Mouse (Mus musculus) stomach, embryonic 16.5 days (tissue): ENCODE measurements around the gene Hps6. TPM values are rescaled to one million over a fixed set of nuclear protein-coding genes. Genes with fewer than 3 reads are reported as not detected.

ENCODE experiments used
- ATAC-seq: fragments of 200-750 bp; cut with Nextera tagmentation; 2 replicates; pipeline ENCODE4 v1.8.0; 2017; ENCODE audit warnings: moderate number of reproducible peaks, moderate TSS enrichment; ENCODE audit not compliant: insufficient read depth, low FRiP score
- H3K27ac ChIP-seq: fragments of 300-500 bp; sonication (generic); 2 replicates; pipeline ENCODE4 v1.5.1; 2014; ENCODE audit warnings: low read length
- H3K27me3 ChIP-seq: fragments of 300-500 bp; sonication (generic); 2 replicates; pipeline ENCODE4 v1.6.1; 2014; ENCODE audit warnings: low read length, control low read depth, mixed read lengths; ENCODE audit not compliant: control insufficient read depth, insufficient read depth
- H3K36me3 ChIP-seq: fragments of 300-500 bp; sonication (generic); 2 replicates; pipeline ENCODE4 v1.6.1; 2014; ENCODE audit warnings: low read length; ENCODE audit not compliant: control insufficient read depth, insufficient read depth
- H3K4me1 ChIP-seq: fragments of 300-500 bp; sonication (generic); 2 replicates; pipeline ENCODE4 v1.6.1; 2014; ENCODE audit warnings: low read length, control low read depth, mixed read lengths; ENCODE audit not compliant: control insufficient read depth, insufficient read depth
- H3K4me2 ChIP-seq: fragments of 300-500 bp; sonication (generic); 2 replicates; pipeline ENCODE4 v1.6.1; 2014; ENCODE audit warnings: low read depth, low read length, mixed read lengths
- H3K4me3 ChIP-seq: fragments of 300-500 bp; sonication (generic); replicated peaks from 2 replicates; pipeline ENCODE4 v1.5.1; 2014; ENCODE audit warnings: mild to moderate bottlenecking, low read length
- H3K9ac ChIP-seq: fragments of 300-500 bp; sonication (generic); 2 replicates; pipeline ENCODE4 v1.6.1; 2014; ENCODE audit warnings: low read length
- H3K9me3 ChIP-seq: fragments of 300-500 bp; sonication (generic); replicated peaks from 2 replicates; pipeline ENCODE4 v1.6.1; 2016; ENCODE audit warnings: low read length, control low read depth; ENCODE audit not compliant: control insufficient read depth
- WGBS: fragments of 180-500 bp; shearing (Covaris S2); extraction: QIAGEN DNeasy Blood & Tissue Kit; methylation state at CpG from one replicate; pipeline ENCODE4 v1.1.7; 2014; 5-methylcytosine and 5-hydroxymethylcytosine counted together
- polyA plus RNA-seq: library from polyadenylated mRNA; unstranded; fragments of >200 nt; fragmentation: Nextera tagmentation; extraction: Ambion mirVana; gene quantifications from 2 replicates; pipeline ENCODE4 v1.2.1, GENCODE M21; 2015

Gene Hps6
- polyA plus RNA-seq, 1 experiment from 2014 or later, result 8.5 TPM

DNA sequence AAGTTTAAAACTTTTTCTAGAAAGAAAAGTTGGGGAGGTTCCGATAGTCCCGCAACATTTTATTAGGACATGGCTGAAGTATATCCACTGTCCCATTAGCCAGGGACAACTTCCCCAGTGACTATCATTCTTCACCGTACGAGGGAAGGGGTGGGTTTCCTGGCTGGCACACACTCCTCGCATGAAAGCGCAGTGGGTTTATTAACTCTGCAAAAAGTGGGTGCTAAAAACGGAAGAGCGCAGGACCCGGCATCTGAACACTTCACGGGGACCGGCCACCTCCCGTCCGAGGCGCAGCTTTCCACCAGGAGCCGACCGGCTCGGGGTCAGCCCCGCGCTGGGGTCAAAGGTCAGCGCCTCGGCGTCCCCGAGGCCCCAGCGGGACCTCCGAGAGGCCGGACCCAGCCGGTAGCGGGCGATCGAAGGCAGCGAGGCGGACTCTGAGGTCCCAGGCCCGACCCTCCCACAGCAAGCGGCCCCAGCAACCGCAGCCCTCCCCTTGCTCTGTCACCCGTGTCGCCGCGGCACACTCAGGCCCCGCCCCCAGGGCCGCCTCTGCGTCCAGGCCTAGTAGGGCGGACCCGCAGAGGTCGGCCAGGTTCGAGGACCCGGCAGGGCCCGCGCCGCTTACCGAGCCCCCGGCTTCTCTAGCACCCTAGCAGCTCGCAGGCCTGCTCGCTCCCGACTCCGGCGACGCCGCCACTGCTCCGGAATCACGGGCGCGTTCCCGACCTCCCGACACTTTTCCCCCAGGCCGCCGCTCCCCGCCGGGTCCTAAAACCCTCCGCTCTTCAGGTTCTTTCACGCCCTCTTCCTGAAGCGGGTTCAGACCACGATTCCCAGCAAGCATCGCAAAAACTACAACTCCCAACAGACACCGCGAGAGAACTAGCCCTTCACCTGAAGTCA is 5.3 kb upstream of the Hps6 start, which contains the start of gene Armh3:
TSS of gene Armh3 (minus strand) at position 704 of the 909 bp plus-strand sequence.
- H3K4me1 ChIP-seq, result peaks cover 6% of the 10 kb centered on the region; the same call in 1 of the 2 replicates
- under 1% methylated on average over 70 of the region's 76 CpGs for WGBS
- H3K27ac ChIP-seq, result peak within 1 kb of the TSS; percentile 92
- ATAC-seq, result peak; percentile 95
- H3K9me3 ChIP-seq, result no peaks in the 10 kb centered on the region; the same call in 1 of the 2 replicates
- no peaks in the 10 kb centered on the region for H3K27me3 ChIP-seq
- H3K9ac ChIP-seq, result peak within 1 kb of the TSS; percentile 96
- H3K4me3 ChIP-seq, result peak within 1 kb of the TSS; percentile 97
- H3K4me2 ChIP-seq, result peak within 1 kb of the TSS; percentile 65
- peaks cover 3% of the 10 kb centered on the region; the same call in 1 of the 2 replicates for H3K36me3 ChIP-seq

DNA sequence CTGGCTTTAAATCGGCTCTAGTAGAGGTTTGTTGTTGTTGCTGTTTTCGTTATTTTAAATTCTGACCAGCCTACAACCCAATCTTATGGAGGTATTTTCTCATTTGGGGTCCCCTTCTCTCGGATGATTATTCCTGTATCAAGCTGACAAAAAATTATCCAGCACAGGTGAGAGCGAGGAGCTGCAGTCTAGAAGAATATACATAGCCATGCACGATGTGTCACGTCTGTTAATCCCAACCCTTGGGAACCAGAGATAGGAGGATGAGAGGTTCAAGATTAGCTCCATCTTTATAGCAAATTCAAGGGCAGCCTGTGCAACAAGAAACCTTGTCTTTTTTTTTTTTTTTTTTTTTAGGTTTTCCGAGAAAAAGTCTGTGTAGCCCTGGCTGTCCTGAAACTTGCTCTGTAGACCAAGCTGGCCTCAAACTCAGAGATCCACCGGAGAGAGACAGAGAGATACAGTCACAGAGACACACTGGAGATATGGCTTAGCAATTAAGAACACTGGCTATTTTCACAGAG is 4.6 kb upstream of the Hps6 start:
- Histone ChIP-seq H3K27me3 (no peaks in the 10 kb centered on the region), H3K36me3 (peaks cover 3% of the 10 kb centered on the region; the same call in 1 of the 2 replicates), H3K4me2 (peak overlapping the region; percentile 55), H3K9ac (peak overlapping the region; percentile 96; the same call in 1 of the 2 replicates), H3K4me3 (peak overlapping the region; percentile 97), H3K27ac (no peak overlapping the region), H3K9me3 (no peaks in the 10 kb centered on the region; the same call in 1 of the 2 replicates), H3K4me1 (peaks cover 6% of the 10 kb centered on the region; the same call in 1 of the 2 replicates)
- no peak for ATAC-seq
- WGBS, result 11% methylated on average over 8 of the region's 8 CpGs

DNA sequence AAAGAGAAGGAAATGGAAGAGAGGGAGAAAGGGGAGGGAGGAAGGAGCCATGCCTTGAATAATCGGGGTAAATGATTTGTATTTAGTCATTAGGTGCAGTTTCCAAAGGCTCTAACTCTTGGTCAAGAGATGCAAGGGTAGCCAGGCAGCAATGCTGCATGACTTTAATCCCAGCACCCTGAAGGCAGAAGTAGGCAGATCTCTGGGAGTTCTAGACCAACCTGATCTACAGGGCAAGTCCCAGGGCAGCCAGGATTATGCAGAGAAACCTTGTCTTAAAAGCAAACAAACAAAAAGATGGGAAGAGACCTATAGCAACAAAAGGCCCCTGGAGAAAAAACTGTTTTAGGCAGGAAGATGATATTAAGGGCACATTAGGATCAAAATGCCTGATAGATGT is 3.9 kb upstream of the Hps6 start:
- no peak overlapping the region for H3K4me2 ChIP-seq
- H3K9ac ChIP-seq, result no peak overlapping the region
- H3K27me3 ChIP-seq, result no peaks in the 10 kb centered on the region
- no peak for ATAC-seq
- no peaks in the 10 kb centered on the region; the same call in 1 of the 2 replicates for H3K9me3 ChIP-seq
- H3K27ac ChIP-seq, result no peak overlapping the region
- H3K4me1 ChIP-seq, result peaks cover 11% of the 10 kb centered on the region
- H3K36me3 ChIP-seq, result peaks cover 2% of the 10 kb centered on the region; the same call in 1 of the 2 replicates
- 48% methylated on average over 1 of the region's 1 CpGs for WGBS
- H3K4me3 ChIP-seq, result no peak overlapping the region

DNA sequence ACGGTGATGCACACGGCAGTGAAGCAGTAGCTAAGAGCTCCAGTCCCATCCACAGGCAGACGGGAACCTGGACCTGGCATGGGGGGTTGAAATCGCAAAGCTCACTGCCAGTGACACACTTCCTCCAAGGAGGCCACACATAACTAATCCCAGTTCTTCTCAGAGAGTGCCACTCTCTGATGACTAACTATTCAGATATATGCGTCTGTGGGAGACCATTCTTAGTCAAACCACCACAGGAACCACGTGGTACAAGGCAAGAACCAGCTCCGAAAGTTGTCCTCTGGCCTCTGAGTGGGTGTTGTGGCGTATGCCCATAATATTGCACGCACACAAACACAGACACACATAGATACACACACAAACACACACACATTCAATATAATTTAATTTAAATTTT is 1.0 kb upstream of the Hps6 start:
- ATAC-seq, result no peak

DNA sequence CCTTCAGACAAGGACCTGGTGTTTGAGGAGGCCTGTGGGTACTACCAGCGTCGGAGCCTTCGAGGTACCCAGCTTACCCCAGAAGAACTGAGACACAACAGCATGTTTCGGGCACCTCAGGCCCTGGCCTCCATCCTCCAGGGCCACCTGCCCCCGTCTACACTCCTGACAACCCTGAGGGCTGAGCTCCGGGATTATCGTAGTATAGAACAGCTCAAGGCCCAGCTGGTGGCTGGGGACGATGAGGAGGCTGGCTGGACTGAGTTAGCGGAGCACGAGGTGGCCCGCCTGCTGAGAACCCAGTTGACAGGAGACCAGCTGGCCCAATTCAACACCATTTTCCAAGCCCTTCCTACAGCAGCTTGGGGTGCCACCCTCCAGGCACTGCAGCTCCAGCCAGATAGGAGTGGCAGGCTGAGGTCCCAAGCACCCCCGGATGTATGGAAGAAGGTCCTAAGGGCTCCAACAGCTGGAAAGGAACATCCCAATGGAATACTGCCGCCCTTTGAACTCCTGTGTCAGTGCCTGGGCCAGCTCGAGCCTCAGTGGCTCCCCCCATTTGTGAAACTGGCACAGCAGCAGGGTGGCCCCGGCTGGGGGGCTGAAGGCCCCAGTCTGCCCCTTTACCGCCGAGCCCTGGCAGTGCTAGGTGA is 1.6 kb downstream of the Hps6 start:
- H3K4me2 ChIP-seq, result no peak overlapping the region

More for the DNA sequence above, 1.0 kb upstream of the Hps6 start:
- Histone ChIP-seq H3K4me3 (no peak overlapping the region), H3K27ac (no peak overlapping the region), H3K36me3 (no peaks in the 10 kb centered on the region), H3K4me1 (peaks cover 14% of the 10 kb centered on the region), H3K9ac (no peak overlapping the region), H3K4me2 (no peak overlapping the region), H3K9me3 (no peaks in the 10 kb centered on the region), H3K27me3 (no peaks in the 10 kb centered on the region)
- WGBS, result 80% methylated on average over 9 of the region's 9 CpGs

DNA sequence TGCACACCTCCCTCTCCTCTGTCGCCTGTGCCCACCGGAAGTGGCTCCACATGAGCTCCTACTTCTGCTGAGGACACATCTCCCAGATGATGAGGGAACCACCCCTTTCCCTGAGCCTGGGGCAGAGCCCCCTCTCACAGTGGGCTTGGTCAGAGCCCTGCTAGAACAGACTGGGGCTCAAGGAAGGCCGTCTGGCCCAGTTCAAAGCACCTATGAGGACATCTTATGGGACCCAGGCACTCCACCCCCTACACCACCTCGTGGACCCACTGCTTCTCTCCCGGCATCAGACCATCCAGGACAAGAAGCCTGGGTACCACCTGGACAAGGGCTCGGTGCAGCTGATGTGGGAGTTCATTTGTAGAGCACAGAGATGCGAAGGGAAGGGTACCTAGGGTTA is 2.4 kb downstream of the Hps6 start:
- Histone ChIP-seq H3K4me3 (no peak overlapping the region), H3K4me2 (no peak overlapping the region), H3K4me1 (peaks cover 9% of the 10 kb centered on the region; the same call in 1 of the 2 replicates), H3K9me3 (no peaks in the 10 kb centered on the region), H3K27ac (no peak overlapping the region), H3K9ac (no peak overlapping the region; the same call in 1 of the 2 replicates), H3K27me3 (no peaks in the 10 kb centered on the region), H3K36me3 (no peaks in the 10 kb centered on the region)
- 84% methylated on average over 7 of the region's 7 CpGs for WGBS
- no peak for ATAC-seq

More for the DNA sequence above, 1.6 kb downstream of the Hps6 start:
- 84% methylated on average over 17 of the region's 17 CpGs for WGBS
- no peak for ATAC-seq
- Histone ChIP-seq H3K36me3 (no peaks in the 10 kb centered on the region), H3K27me3 (no peaks in the 10 kb centered on the region), H3K9ac (peak overlapping the region; percentile 77; the same call in 1 of the 2 replicates), H3K27ac (no peak overlapping the region), H3K4me1 (peaks cover 9% of the 10 kb centered on the region; the same call in 1 of the 2 replicates), H3K4me3 (no peak overlapping the region), H3K9me3 (no peaks in the 10 kb centered on the region)

DNA sequence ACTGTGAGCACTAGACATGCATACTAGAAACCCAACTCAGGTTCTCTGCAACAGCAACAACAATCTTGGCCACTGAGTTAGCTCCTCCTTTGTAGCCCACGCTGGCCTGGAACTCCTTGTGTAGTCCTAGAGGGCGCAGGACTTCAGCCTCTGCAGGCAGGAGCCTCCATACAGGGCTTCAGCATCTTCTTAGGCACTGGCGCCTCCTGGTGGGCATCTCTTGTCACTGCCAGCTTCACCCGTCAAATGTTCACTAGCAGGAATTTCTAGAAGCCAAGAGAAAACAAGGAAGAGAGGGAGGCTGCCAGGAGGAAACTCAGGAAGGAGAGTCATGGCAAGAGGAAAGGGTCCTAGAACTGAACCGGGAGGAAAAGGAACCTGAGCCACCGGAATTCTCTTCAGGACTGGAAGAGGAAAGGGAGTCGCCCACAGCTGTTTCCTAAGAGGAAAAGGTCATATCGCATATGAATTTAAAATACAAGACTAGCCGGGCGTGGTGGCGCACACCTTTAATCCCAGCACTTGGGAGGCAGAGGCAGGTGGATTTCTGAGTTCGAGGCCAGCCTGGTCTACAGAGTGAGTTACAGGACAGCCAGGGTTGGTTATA is 11.4 kb downstream of the Hps6 start:
- no peaks in the 10 kb centered on the region for H3K9me3 ChIP-seq
- H3K36me3 ChIP-seq, result no peaks in the 10 kb centered on the region
- no peaks in the 10 kb centered on the region for H3K4me1 ChIP-seq
- 35% methylated on average over 12 of the region's 12 CpGs for WGBS
- H3K9ac ChIP-seq, result no peak overlapping the region; the same call in 1 of the 2 replicates
- no peak overlapping the region for H3K4me3 ChIP-seq
- H3K27ac ChIP-seq, result no peak overlapping the region
- H3K27me3 ChIP-seq, result no peaks in the 10 kb centered on the region
- H3K4me2 ChIP-seq, result no peak overlapping the region
- ATAC-seq, result peak; percentile 78; the same call in 1 of the 2 replicates

DNA sequence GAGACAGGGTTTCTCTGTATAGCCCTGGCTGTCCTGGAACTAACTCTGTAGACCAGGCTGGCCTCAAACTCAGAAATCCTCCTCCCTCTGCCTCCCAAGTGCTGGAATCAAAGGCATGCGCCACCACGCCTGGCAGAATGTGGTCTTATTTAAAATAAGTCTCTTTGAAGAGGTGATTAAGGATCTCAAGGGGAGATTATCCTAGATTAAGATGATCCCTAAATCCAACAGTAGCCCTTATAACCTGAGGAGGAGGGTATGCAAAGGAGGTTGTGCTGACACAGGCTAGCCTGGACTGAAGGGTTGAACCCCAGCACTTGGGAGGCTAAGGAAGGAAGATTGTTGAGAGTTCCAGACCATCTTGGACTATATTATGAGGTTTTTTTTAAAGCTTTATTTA is 12.7 kb downstream of the Hps6 start:
- Histone ChIP-seq H3K9me3 (no peaks in the 10 kb centered on the region), H3K4me1 (no peaks in the 10 kb centered on the region), H3K27ac (no peak overlapping the region), H3K9ac (no peak overlapping the region), H3K4me3 (no peak overlapping the region), H3K4me2 (no peak overlapping the region), H3K36me3 (no peaks in the 10 kb centered on the region), H3K27me3 (no peaks in the 10 kb centered on the region)
- ATAC-seq, result no peak
- WGBS, result 74% methylated on average over 2 of the region's 2 CpGs
